Mouse (Mus musculus) left cerebral cortex, adult 9 months (tissue): ENCODE results near the gene Gm8797.
"Not testable (repeated sequence)": the region's sequence is repeated elsewhere in the genome, so short reads cannot be mapped to it uniquely, and the experiment has no call there.

Experiments used
- DNase-seq, 2 experiments: peaks; one replicate each; pipeline ENCODE4 v3.0.0; 2022; ENCODE audit warnings: low spot score in 2 of 2

The Gm8797 gene

DNA sequence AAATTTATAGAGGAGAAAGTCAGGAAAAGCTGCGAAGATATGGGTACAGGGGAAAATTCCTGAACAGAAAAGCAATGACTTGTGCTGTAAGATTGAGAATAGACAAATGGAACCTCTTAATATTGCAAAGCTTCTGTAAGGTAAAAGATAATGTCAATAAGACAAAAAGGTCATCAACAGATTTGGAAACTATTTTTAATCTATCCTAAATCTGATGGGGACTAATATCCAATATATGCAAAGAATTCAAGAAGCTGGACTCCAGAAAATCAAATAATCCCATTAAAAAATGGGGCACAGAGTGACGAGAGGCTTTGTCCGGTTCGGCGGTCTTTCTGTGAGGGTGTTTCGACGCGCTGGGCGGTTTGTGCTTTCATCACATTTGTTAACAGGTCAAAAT lies at the start of gene Gm8797:
Gene Gm8797 (plus strand): TSS at position 301 of the 400 bp plus-strand sequence.
- not testable (repeated sequence) for DNase-seq

DNA sequence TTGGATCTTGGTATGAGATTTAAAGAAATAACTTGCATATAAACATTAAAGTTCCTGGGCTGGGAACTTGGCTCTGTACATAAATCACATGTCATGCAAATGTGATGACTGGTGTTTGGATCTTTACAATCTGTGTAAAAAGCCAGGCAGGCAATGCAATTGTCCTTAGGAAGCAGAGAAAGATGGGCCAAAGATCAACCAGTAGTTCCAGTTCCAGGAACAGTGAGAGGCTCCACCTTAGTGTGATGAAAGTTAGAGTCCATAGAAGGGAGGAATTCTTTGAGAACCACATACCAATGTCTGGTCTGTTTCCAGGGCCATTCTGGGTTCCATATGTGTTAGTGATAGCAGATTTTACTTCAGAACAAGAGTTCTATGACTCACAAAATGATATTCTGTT lies 36.1 kb upstream of the Gm8797 start:
- DNase-seq, result no peak

- no peak for DNase-seq
Observed at GRCm38 (mm10) chr3:5732931-5733330, 17.7 kb upstream of the Gm8797 start.

- DNase-seq, result peak; percentile 1 to 30
Observed at GRCm38 (mm10) chr3:5754763-5755478, 4.3 kb downstream of the Gm8797 start.

- no peak for DNase-seq
Observed at GRCm38 (mm10) chr3:5766256-5766655, 15.7 kb downstream of the Gm8797 start.

DNA sequence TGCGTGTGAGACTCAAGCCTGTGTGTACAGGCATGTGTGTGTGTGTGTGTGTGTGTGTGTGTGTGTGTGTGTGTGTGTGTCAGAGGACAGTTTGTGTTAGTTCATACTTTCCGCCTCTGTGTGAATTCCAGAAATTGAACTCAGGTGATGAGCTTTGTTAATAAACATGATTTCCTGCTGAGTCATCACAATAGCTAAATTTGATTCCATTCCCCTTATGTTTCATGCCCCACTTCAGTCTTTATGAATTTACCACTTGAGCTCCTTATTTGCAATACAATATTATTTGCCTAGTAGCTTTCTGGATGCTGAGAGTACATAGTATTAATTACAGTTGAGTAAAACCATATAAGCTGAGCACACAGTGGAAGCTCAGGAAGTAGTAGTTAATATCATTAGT lies 26.3 kb downstream of the Gm8797 start:
- DNase-seq, result no peak
